Mouse (Mus musculus) MEL (cell line): ENCODE data around the gene Cd72. TPM values are rescaled to one million over a fixed set of nuclear protein-coding genes. Genes with fewer than 3 reads are reported as not detected.

ENCODE experiments used
- DNase-seq: peaks from one replicate; pipeline ENCODE4 v3.0.0; 2011; ENCODE audit warnings: low read depth, low spot score
- H3K27ac ChIP-seq: 2 replicates; pipeline ENCODE4 v1.5.1; 2012; ENCODE audit warnings: low read depth, mild to moderate bottlenecking, control low read depth, low read length, moderate library complexity; ENCODE audit not compliant: control insufficient read depth
- H3K27me3 ChIP-seq, 2 experiments: fragments of 150-350 bp in 1 of 2; sonication (generic) in 1 of 2; 2 replicates each; pipeline ENCODE4 v1.6.1; 2012; ENCODE audit warnings: low read length in 2 of 2, mild to moderate bottlenecking in 2 of 2, improper control_type of control experiment in 1 of 2, moderate library complexity in 1 of 2; ENCODE audit not compliant: insufficient read depth in 2 of 2, control insufficient read depth in 1 of 2
- H3K36me3 ChIP-seq, 2 experiments: 2 replicates each; pipeline ENCODE4 v1.6.1; 2012 to 2014; ENCODE audit warnings: low read length in 2 of 2, improper control_type of control experiment in 1 of 2, inconsistent platforms in 1 of 2, mild to moderate bottlenecking in 1 of 2; ENCODE audit not compliant: insufficient read depth in 2 of 2, control insufficient read depth in 1 of 2
- H3K4me1 ChIP-seq, 2 experiments: fragments of 150-350 bp in 1 of 2; sonication (generic) in 1 of 2; 2 replicates each; pipeline ENCODE4 v1.6.1; 2012; ENCODE audit warnings: low read length in 2 of 2, improper control_type of control experiment in 1 of 2, mild to moderate bottlenecking in 1 of 2; ENCODE audit not compliant: insufficient read depth in 2 of 2, control insufficient read depth in 1 of 2
- H3K4me3 ChIP-seq, 2 experiments: fragments of 150-350 bp in 1 of 2; sonication (generic) in 1 of 2; 2 replicates each; pipeline ENCODE4 v1.5.1; 2012; ENCODE audit warnings: low read depth in 2 of 2, low read length in 2 of 2, mild to moderate bottlenecking in 2 of 2, moderate library complexity in 2 of 2, control low read depth in 1 of 2, improper control_type of control experiment in 1 of 2; ENCODE audit not compliant: control insufficient read depth in 1 of 2, insufficient read depth in 1 of 2
- H3K79me2 ChIP-seq: 2 replicates; pipeline ENCODE4 v1.6.1; 2012; ENCODE audit warnings: mild to moderate bottlenecking, low read length, moderate library complexity; ENCODE audit not compliant: control insufficient read depth, poor library complexity, insufficient read depth
- H3K9ac ChIP-seq: 2 replicates; pipeline ENCODE4 v1.6.1; 2012; ENCODE audit warnings: low read depth, mild to moderate bottlenecking, control low read depth, low read length, moderate library complexity; ENCODE audit not compliant: control insufficient read depth, poor library complexity, severe bottlenecking
- H3K9me3 ChIP-seq: fragments of 150-350 bp; sonication (generic); replicated peaks from 2 replicates; pipeline ENCODE4 v1.6.1; 2012; ENCODE audit warnings: mild to moderate bottlenecking, low read length, improper control_type of control experiment, moderate library complexity; ENCODE audit not compliant: insufficient read depth
- CTCF ChIP-seq, 3 experiments: IDR thresholded peaks in 2 of 3; conservative IDR thresholded peaks in 1 of 3; 2 replicates each; pipeline ENCODE4 v1.5.1; 2011 to 2012; ENCODE audit warnings: low read length in 3 of 3, low read depth in 2 of 3, mild to moderate bottlenecking in 2 of 3, improper control_type of control experiment in 1 of 3, inconsistent platforms in 1 of 3, mixed read lengths in 1 of 3, moderate library complexity in 1 of 3; ENCODE audit not compliant: control insufficient read depth in 1 of 3, insufficient read depth in 1 of 3, poor library complexity in 1 of 3, severe bottlenecking in 1 of 3
- E2F4 ChIP-seq: IDR thresholded peaks from 2 replicates; pipeline ENCODE4 v1.6.1; 2011; ENCODE audit warnings: low read depth, low read length, improper control_type of control experiment, borderline replicate concordance
- ELF1 ChIP-seq: IDR thresholded peaks from 2 replicates; pipeline ENCODE4 v1.6.1; 2014; ENCODE audit warnings: low read depth, mild to moderate bottlenecking, inconsistent platforms, low read length, improper control_type of control experiment, moderate library complexity
- ETS1 ChIP-seq: IDR thresholded peaks from 2 replicates; pipeline ENCODE4 v1.6.1; 2012; ENCODE audit warnings: low read depth, mild to moderate bottlenecking, inconsistent platforms, low read length, improper control_type of control experiment, moderate library complexity
- HCFC1 ChIP-seq: IDR thresholded peaks from 2 replicates; pipeline ENCODE4 v1.6.1; 2012; ENCODE audit warnings: low read depth, mild to moderate bottlenecking, inconsistent platforms, low read length, improper control_type of control experiment, moderate library complexity
- KAT2A ChIP-seq: conservative IDR thresholded peaks from 2 replicates; pipeline ENCODE4 v1.6.1; 2012; ENCODE audit warnings: low read depth, low read length, improper control_type of control experiment, inconsistent platforms
- MAX ChIP-seq: IDR thresholded peaks from 2 replicates; pipeline ENCODE4 v1.6.1; 2011; ENCODE audit warnings: low read length, improper control_type of control experiment
- MAZ ChIP-seq: IDR thresholded peaks from 2 replicates; pipeline ENCODE4 v1.6.1; 2012; ENCODE audit warnings: low read depth, mild to moderate bottlenecking, inconsistent platforms, low read length, improper control_type of control experiment
- MXI1 ChIP-seq: IDR thresholded peaks from 2 replicates; pipeline ENCODE4 v1.6.1; 2011; ENCODE audit warnings: mild to moderate bottlenecking, low read depth, low read length, improper control_type of control experiment
- MYB ChIP-seq: IDR thresholded peaks from 2 replicates; pipeline ENCODE4 v1.6.1; 2011; ENCODE audit warnings: mild to moderate bottlenecking, low read depth, low read length, improper control_type of control experiment
- NRF1 ChIP-seq: IDR thresholded peaks from 2 replicates; pipeline ENCODE4 v1.6.1; 2014; ENCODE audit warnings: low read depth, mild to moderate bottlenecking, inconsistent platforms, low read length, improper control_type of control experiment, moderate library complexity; ENCODE audit not compliant: poor library complexity, insufficient read depth, severe bottlenecking
- POLR2A ChIP-seq, 2 experiments: IDR thresholded peaks; 2 replicates each; pipeline ENCODE4 v1.6.1; 2011 to 2012; ENCODE audit warnings: low read length in 2 of 2, mild to moderate bottlenecking in 2 of 2, control low read depth in 1 of 2, improper control_type of control experiment in 1 of 2, low read depth in 1 of 2, moderate library complexity in 1 of 2; ENCODE audit not compliant: control insufficient read depth in 1 of 2, insufficient read depth in 1 of 2, poor library complexity in 1 of 2
- POLR2AphosphoS2 ChIP-seq: IDR thresholded peaks from 2 replicates; pipeline ENCODE4 v1.6.1; 2011; ENCODE audit warnings: low read length, improper control_type of control experiment
- POLR2AphosphoS5 ChIP-seq: IDR thresholded peaks from 2 replicates; pipeline ENCODE4 v1.6.1; 2012; ENCODE audit warnings: low read depth, borderline replicate concordance, mild to moderate bottlenecking, inconsistent platforms, low read length, moderate library complexity, mixed read lengths
- SIN3A ChIP-seq: IDR thresholded peaks from 2 replicates; pipeline ENCODE4 v1.6.1; 2012; ENCODE audit warnings: low read length, improper control_type of control experiment, inconsistent platforms
- TBP ChIP-seq: IDR thresholded peaks from 2 replicates; pipeline ENCODE4 v1.8.0; 2011; ENCODE audit warnings: low read depth, low read length, improper control_type of control experiment
- TCF12 ChIP-seq: IDR thresholded peaks from 2 replicates; pipeline ENCODE4 v1.6.1; 2014; ENCODE audit warnings: low read depth, mild to moderate bottlenecking, inconsistent platforms, low read length, improper control_type of control experiment, moderate library complexity
- USF2 ChIP-seq, 2 experiments: IDR thresholded peaks; 2 replicates each; pipeline ENCODE4 v1.6.1; 2011 to 2012; ENCODE audit warnings: improper control_type of control experiment in 2 of 2, low read length in 2 of 2, borderline replicate concordance in 1 of 2, inconsistent platforms in 1 of 2, low read depth in 1 of 2, mild to moderate bottlenecking in 1 of 2; ENCODE audit not compliant: insufficient read depth in 1 of 2
- ZKSCAN1 ChIP-seq: IDR thresholded peaks from 2 replicates; pipeline ENCODE4 v1.6.1; 2012; ENCODE audit warnings: low read depth, mild to moderate bottlenecking, inconsistent platforms, low read length, improper control_type of control experiment, moderate library complexity
- ZNF384 ChIP-seq: IDR thresholded peaks from 2 replicates; pipeline ENCODE4 v1.6.1; 2012; ENCODE audit warnings: low read depth, mild to moderate bottlenecking, inconsistent platforms, low read length, improper control_type of control experiment
- polyA plus RNA-seq, 2 experiments: library from polyadenylated mRNA; stranded (reverse) in 1 of 2; unstranded in 1 of 2; fragments of >175 nt in 1 of 2; fragments of >200 nt in 1 of 2; gene quantifications; 2 replicates each; pipeline versions ENCODE4 v1.2.1 to v1.2.4; 2012; ENCODE audit warnings: low replicate concordance in 2 of 2, low read depth in 1 of 2; ENCODE audit not compliant: insufficient read length in 2 of 2, insufficient read depth in 1 of 2, missing spikeins in 1 of 2
- total RNA-seq: library from RNA; depleted of rRNA; stranded (reverse); fragments of 300-350 nt; gene quantifications from 2 replicates; pipeline ENCODE4 v1.2.3, GENCODE M21; 2012; rRNA removed

The Cd72 gene
- total and polyA plus RNA-seq, 3 experiments = 1.3 to 2.4 TPM; not detected in 1

DNA sequence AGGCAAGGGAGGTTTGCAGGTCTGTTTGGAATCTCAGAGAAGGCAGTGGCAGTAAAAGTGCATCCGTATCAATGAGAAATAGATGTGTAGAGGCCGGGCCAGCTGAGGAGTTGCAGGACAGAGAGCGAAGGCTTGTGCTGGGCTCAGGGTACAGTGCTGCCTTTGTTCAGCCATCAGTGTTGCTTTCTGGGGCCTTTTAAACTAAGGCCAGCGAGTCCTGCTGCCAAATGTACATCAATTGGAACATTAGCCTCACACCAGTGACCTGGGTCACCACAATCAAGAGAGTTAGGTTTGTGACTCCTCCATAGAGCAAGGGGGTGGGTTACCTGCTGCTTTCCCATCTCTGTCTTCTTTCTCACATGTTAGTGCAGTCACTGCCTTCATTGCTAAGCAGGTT is 56.4 kb downstream of the Cd72 start:
- no peaks in the 10 kb centered on the region; a peak in 1 of 4 replicates for H3K36me3 ChIP-seq
- peaks cover 2 to 7% of the 10 kb centered on the region in 2 experiments; a peak in 1 of 4 replicates for H3K4me1 ChIP-seq
- H3K9ac ChIP-seq = no peak overlapping the region
- H3K27ac ChIP-seq = no peak overlapping the region
- no peak overlapping the region for H3K4me3 ChIP-seq
- no peak for DNase-seq
- no peaks in the 10 kb centered on the region for H3K9me3 ChIP-seq
- H3K79me2 ChIP-seq = no peaks in the 10 kb centered on the region
- no peak for TF ChIP-seq POLR2A (IDR thresholded peaks at IDR 0.05; ENCODE audit: control insufficient read depth in 1 of 2, insufficient read depth in 1 of 2, low read depth in 1 of 2, low read length in 2 of 2, poor library complexity in 1 of 2)
- no peak for TF ChIP-seq ETS1
- TF ChIP-seq POLR2AphosphoS2 = no peak
- TF ChIP-seq KAT2A = no peak
- TF ChIP-seq TBP = no peak
- no peak for TF ChIP-seq HCFC1
- no peak for TF ChIP-seq MXI1
- no peak for TF ChIP-seq USF2 (IDR thresholded peaks at IDR 0.05; ENCODE audit: borderline replicate concordance in 1 of 2, insufficient read depth in 1 of 2, low read depth in 1 of 2, low read length in 2 of 2)
- no peak for TF ChIP-seq E2F4
- no peak for TF ChIP-seq CTCF (IDR thresholded peaks at IDR 0.05 in 2 of 3, conservative IDR thresholded peaks at IDR 0.05 in 1 of 3; ENCODE audit: control insufficient read depth in 1 of 3, insufficient read depth in 1 of 3, low read depth in 2 of 3, low read length in 3 of 3, poor library complexity in 1 of 3, severe bottlenecking in 1 of 3)
- no peak for TF ChIP-seq SIN3A
- TF ChIP-seq POLR2AphosphoS5 = no peak
- no peak for TF ChIP-seq TCF12
- no peak for TF ChIP-seq ZNF384
- TF ChIP-seq ELF1 = no peak
- no peak for TF ChIP-seq MAX
- no peak for TF ChIP-seq MAZ
- no peak for TF ChIP-seq NRF1
- no peak for TF ChIP-seq ZKSCAN1
- no peak for TF ChIP-seq MYB
- H3K27me3 ChIP-seq = no peaks in the 10 kb centered on the region

Other genes starting within 250 kb of the Cd72 start
- 3.8 and 5.0 TPM in 2 replicates for gene Atp8b5, start 187.5 kb downstream of the Cd72 start, total RNA-seq
- 1 to 10 TPM in 1 of 2 experiments, not detected in 1; 4.9 TPM for gene Atp8b5, start 187.5 kb downstream of the Cd72 start, polyA plus RNA-seq
- gene Rusc2, start 72.6 kb downstream of the Cd72 start, total RNA-seq = 2.4 and 4.7 TPM in 2 replicates
- gene Rusc2, start 72.6 kb downstream of the Cd72 start, polyA plus RNA-seq = 1 to 10 TPM in 1 of 2 experiments, not detected in 1; 7.3 TPM
- not detected in 2 replicates for gene Fam166b, start 25.5 kb downstream of the Cd72 start, total RNA-seq
- gene Fam166b, start 25.5 kb downstream of the Cd72 start, polyA plus RNA-seq = not detected
- 7.6 and 9.1 TPM in 2 replicates for gene Tesk1, start 12.7 kb downstream of the Cd72 start, total RNA-seq
- gene Tesk1, start 12.7 kb downstream of the Cd72 start, polyA plus RNA-seq = 10 to 100 TPM in 1 of 2 experiments, not detected in 1; 24.6 TPM
- gene Sit1, start 29.1 kb upstream of the Cd72 start, total RNA-seq = 0.08 TPM in 1 of 2 replicates, not detected in the other
- gene Sit1, start 29.1 kb upstream of the Cd72 start, polyA plus RNA-seq = under 1 TPM in 1 of 2 experiments, not detected in 1; 0.06 TPM
- 32.9 and 44.3 TPM in 2 replicates for gene Ccdc107, start 38.3 kb upstream of the Cd72 start, total RNA-seq
- gene Ccdc107, start 38.3 kb upstream of the Cd72 start, polyA plus RNA-seq = 10 to 100 TPM in 1 of 2 experiments, not detected in 1; 56.7 TPM
- 26.3 and 26.5 TPM in 2 replicates for gene Arhgef39, start 45.1 kb upstream of the Cd72 start, total RNA-seq
- gene Arhgef39, start 45.1 kb upstream of the Cd72 start, polyA plus RNA-seq = 10 to 100 TPM in 1 of 2 experiments, not detected in 1; 56.7 TPM
- gene Car9, start 52.3 kb upstream of the Cd72 start, total RNA-seq = 0.77 and 1.2 TPM in 2 replicates
- gene Car9, start 52.3 kb upstream of the Cd72 start, polyA plus RNA-seq = 1 to 10 TPM in 1 of 2 experiments, not detected in 1; 3.3 TPM
- 0.08 TPM in 1 of 2 replicates, not detected in the other for gene Tpm2, start 69.1 kb upstream of the Cd72 start, total RNA-seq
- not detected for gene Tpm2, start 69.1 kb upstream of the Cd72 start, polyA plus RNA-seq
- 14.9 and 17.1 TPM in 2 replicates for gene Creb3, start 107.7 kb upstream of the Cd72 start, total RNA-seq
- gene Creb3, start 107.7 kb upstream of the Cd72 start, polyA plus RNA-seq = 10 to 100 TPM in 1 of 2 experiments, not detected in 1; 21.3 TPM
- 106 and 112 TPM in 2 replicates for gene Tln1, start 108.1 kb upstream of the Cd72 start, total RNA-seq
- 100 to 1,000 TPM in 1 of 2 experiments, 10 to 100 TPM in 1; 22.9 to 146 TPM for gene Tln1, start 108.1 kb upstream of the Cd72 start, polyA plus RNA-seq
- 14.3 and 17.1 TPM in 2 replicates for gene Rgp1, start 124.1 kb upstream of the Cd72 start, total RNA-seq
- gene Rgp1, start 124.1 kb upstream of the Cd72 start, polyA plus RNA-seq = 10 to 100 TPM in 1 of 2 experiments, not detected in 1; 47.6 TPM
- 5.7 and 6.2 TPM in 2 replicates for gene Gba2, start 124.2 kb upstream of the Cd72 start, total RNA-seq
- gene Gba2, start 124.2 kb upstream of the Cd72 start, polyA plus RNA-seq = 10 to 100 TPM in 1 of 2 experiments, not detected in 1; 24.9 TPM
- 0.73 and 1.0 TPM in 2 replicates for gene Msmp, start 129.9 kb upstream of the Cd72 start, total RNA-seq
- gene Msmp, start 129.9 kb upstream of the Cd72 start, polyA plus RNA-seq = 1 to 10 TPM in 1 of 2 experiments, not detected in 1; 2.5 TPM
- gene Npr2, start 177.3 kb upstream of the Cd72 start, total RNA-seq = 0.27 and 0.49 TPM in 2 replicates
- 1 to 10 TPM in 1 of 2 experiments, not detected in 1; 2.3 TPM for gene Npr2, start 177.3 kb upstream of the Cd72 start, polyA plus RNA-seq
- 0.15 and 0.29 TPM in 2 replicates for gene Spag8, start 199.0 kb upstream of the Cd72 start, total RNA-seq
- under 1 TPM in 1 of 2 experiments, not detected in 1; 0.57 TPM for gene Spag8, start 199.0 kb upstream of the Cd72 start, polyA plus RNA-seq
- gene Hint2, start 201.8 kb upstream of the Cd72 start, total RNA-seq = 35.3 and 46.4 TPM in 2 replicates
- 100 to 1,000 TPM in 1 of 2 experiments, 10 to 100 TPM in 1; 33.2 to 254 TPM for gene Hint2, start 201.8 kb upstream of the Cd72 start, polyA plus RNA-seq
- gene Tmem8b, start 214.3 kb upstream of the Cd72 start, total RNA-seq = 0.42 and 0.46 TPM in 2 replicates
- gene Tmem8b, start 214.3 kb upstream of the Cd72 start, polyA plus RNA-seq = 1 to 10 TPM in 1 of 2 experiments, not detected in 1; 3.6 TPM
- gene Fam221b, start 214.5 kb upstream of the Cd72 start, total RNA-seq = 7.0 and 8.8 TPM in 2 replicates
- under 1 TPM in 1 of 2 experiments, not detected in 1; 0.10 TPM for gene Fam221b, start 214.5 kb upstream of the Cd72 start, polyA plus RNA-seq
- gene Olfr70, start 246.2 kb upstream of the Cd72 start, total RNA-seq = not detected in 2 replicates
- gene Olfr70, start 246.2 kb upstream of the Cd72 start, polyA plus RNA-seq = not detected